8 mouse cellular contexts compared by ENCODE assay signal in genomic region chr10:79793738-79794490, GRCm38 (mm10). TPM values are rescaled to one million over a fixed set of nuclear protein-coding genes. Genes with fewer than 3 reads are reported as not detected.
DNase-seq lines count a peak whose midpoint lies in the region; ATAC-seq and TF ChIP-seq lines count a peak whose summit lies in the region.

No protein-coding gene starts in this region.

- no peak for TF ChIP-seq POLR2A in bone marrow, adult 2 months (IDR thresholded peaks at IDR 0.05; ENCODE audit: borderline replicate concordance, control insufficient read depth, low read depth, low read length)

- peaks cover 12% of the 10 kb centered on the region for H3K4me1 ChIP-seq in bone marrow, adult 2 months (ENCODE audit: control insufficient read depth, insufficient read depth, low read length)
- H3K4me1 ChIP-seq in forebrain, embryonic 13.5 days, result peaks cover 40% of the 10 kb centered on the region
- peaks cover 34% of the 10 kb centered on the region for H3K4me1 ChIP-seq in kidney, embryonic 14.5 days (ENCODE audit: control insufficient read depth, insufficient read depth, low read length)
- H3K4me1 ChIP-seq in stomach, embryonic 14.5 days (ENCODE audit: control insufficient read depth, insufficient read depth, low read length), result peaks cover 18% of the 10 kb centered on the region

- peak overlapping the region; percentile 78 for H3K27ac ChIP-seq in bone marrow, adult 2 months (ENCODE audit: control insufficient read depth, insufficient read depth, low read depth, low read length, poor library complexity)
- peak overlapping the region; percentile 94 for H3K27ac ChIP-seq in forebrain, embryonic 13.5 days
- H3K27ac ChIP-seq in kidney, embryonic 14.5 days (ENCODE audit: low read depth, low read length), result peak overlapping the region; percentile 94
- H3K27ac ChIP-seq in macrophage, result no peak overlapping the region
- H3K27ac ChIP-seq in stomach, embryonic 14.5 days (ENCODE audit: low read length), result peak overlapping the region; percentile 85

- H3K4me2 ChIP-seq in forebrain, embryonic 13.5 days, result peak overlapping the region; percentile 94
- peak overlapping the region; percentile 69 for H3K4me2 ChIP-seq in kidney, embryonic 14.5 days (replicated peaks; ENCODE audit: low read depth, low read length)
- H3K4me2 ChIP-seq in stomach, embryonic 14.5 days (replicated peaks; ENCODE audit: low read depth, low read length), result peak overlapping the region; percentile 88

- peaks cover 5% of the 10 kb centered on the region; the same call in 1 of the 2 replicates for H3K36me3 ChIP-seq in forebrain, embryonic 13.5 days (ENCODE audit: poor library complexity, severe bottlenecking)
- H3K36me3 ChIP-seq in kidney, embryonic 14.5 days (ENCODE audit: control insufficient read depth, insufficient read depth, low read length), result no peaks in the 10 kb centered on the region
- H3K36me3 ChIP-seq in macrophage (ENCODE audit: inconsistent target), result no peaks in the 10 kb centered on the region
- H3K36me3 ChIP-seq in stomach, embryonic 14.5 days (ENCODE audit: control insufficient read depth, insufficient read depth, low read length), result no peaks in the 10 kb centered on the region

- H3K9me3 ChIP-seq in forebrain, embryonic 13.5 days (replicated peaks), result no peaks in the 10 kb centered on the region
- H3K9me3 ChIP-seq in kidney, embryonic 14.5 days (ENCODE audit: control insufficient read depth, low read length), result no peaks in the 10 kb centered on the region
- H3K9me3 ChIP-seq in stomach, embryonic 14.5 days (ENCODE audit: control insufficient read depth, low read depth, low read length), result no peaks in the 10 kb centered on the region

- peak overlapping the region; percentile 99 for H3K9ac ChIP-seq in forebrain, embryonic 13.5 days
- H3K9ac ChIP-seq in kidney, embryonic 14.5 days (ENCODE audit: low read depth, low read length), result peak overlapping the region; percentile 96
- peak overlapping the region; percentile 90 for H3K9ac ChIP-seq in stomach, embryonic 14.5 days (replicated peaks; ENCODE audit: low read depth, low read length)

- peaks cover 5% of the 10 kb centered on the region; the same call in 1 of the 2 replicates for H3K27me3 ChIP-seq in forebrain, embryonic 13.5 days
- H3K27me3 ChIP-seq in kidney, embryonic 14.5 days (ENCODE audit: control insufficient read depth, insufficient read depth, low read length), result no peaks in the 10 kb centered on the region
- H3K27me3 ChIP-seq in stomach, embryonic 14.5 days (ENCODE audit: control insufficient read depth, insufficient read depth, low read length), result no peaks in the 10 kb centered on the region

- no peak for TF ChIP-seq CTCF in bone marrow, adult 2 months (IDR thresholded peaks at IDR 0.05; ENCODE audit: control insufficient read depth, insufficient read depth, low read length)

- no peaks in the 10 kb centered on the region for H3K79me2 ChIP-seq in macrophage (ENCODE audit: inconsistent target)

- peak; percentile 22 to 31 for DNase-seq in lung, adult 18-20 months
- DNase-seq in lung, postnatal 25 days (ENCODE audit: low spot score), result no peak
- DNase-seq in adrenal gland, postnatal 14 days, result no peak

- ATAC-seq in forebrain, embryonic 13.5 days, result peak; percentile 67
- ATAC-seq in kidney, embryonic 14.5 days (ENCODE audit: low FRiP score, low TSS enrichment), result peak; percentile 18
- no peak for ATAC-seq in stomach, embryonic 14.5 days (ENCODE audit: insufficient number of reproducible peaks, insufficient read depth, low FRiP score, low read depth)

- WGBS in bone marrow, adult 2 months, result 13% methylated on average over 38 of the region's 38 CpGs
- 1% methylated on average over 32 of the region's 38 CpGs for WGBS in forebrain, embryonic 13.5 days
- 2% methylated on average over 34 of the region's 38 CpGs for WGBS in kidney, embryonic 14.5 days
- WGBS in macrophage (ENCODE audit: missing documents), result 19% methylated on average over 36 of the region's 38 CpGs
- 2% methylated on average over 38 of the region's 38 CpGs for WGBS in stomach, embryonic 14.5 days

- peak overlapping the region; percentile 75 for H3K4me3 ChIP-seq in bone marrow, adult 2 months (replicated peaks; ENCODE audit: control insufficient read depth, low read depth, low read length)
- H3K4me3 ChIP-seq in forebrain, embryonic 13.5 days, result peak overlapping the region; percentile 94
- H3K4me3 ChIP-seq in kidney, embryonic 14.5 days (ENCODE audit: low read length), result peak overlapping the region; percentile 93
- peak overlapping the region; percentile 23 for H3K4me3 ChIP-seq in macrophage (ENCODE audit: inconsistent target)
- peak overlapping the region; percentile 92 for H3K4me3 ChIP-seq in stomach, embryonic 14.5 days (ENCODE audit: low read depth, low read length)

RNA-seq across cellular contexts. Expression of gene Palm, which starts 0.5 kb away (rescaled TPM):
- 19.7 and 36.1 TPM in 2 replicates for polyA plus RNA-seq in bone marrow, adult 2 months (2011; ENCODE audit: insufficient read depth, insufficient read length, low replicate concordance, missing spikeins)
- polyA plus RNA-seq in forebrain, embryonic 13.5 days (2015; fragmentation: Nextera tagmentation; extraction: Ambion mirVana), result 214 and 234 TPM in 2 replicates
- polyA plus RNA-seq in kidney, embryonic 14.5 days (2014; fragmentation: Nextera tagmentation; extraction: Ambion mirVana), result 101 and 136 TPM in 2 replicates
- total RNA-seq in macrophage (2018; cell fraction: chromatin; rRNA removed), result 10 to 100 TPM in 1 of 26 experiments, 1 to 10 TPM in 16, under 1 TPM in 8, not detected in 1; 0.31 to 10.7 (median 2.9) TPM
- 1 to 10 TPM in 25 of 26 experiments, under 1 TPM in 1; 0.72 to 3.2 (median 1.7) TPM for total RNA-seq in macrophage (2018; cell fraction: cytosol; rRNA removed)
- 1 to 10 TPM in 20 of 26 experiments, under 1 TPM in 6; 0.24 to 4.6 (median 2.2) TPM for total RNA-seq in macrophage (2018; cell fraction: nucleus; rRNA removed)
- polyA plus RNA-seq in macrophage (2018), result 1.3 to 1.9 TPM (median 1.8 TPM) in 3 replicates
- 67.0 and 78.0 TPM in 2 replicates for polyA plus RNA-seq in stomach, embryonic 14.5 days (2014; fragmentation: Nextera tagmentation; extraction: Ambion mirVana)
- 77.9 and 78.3 TPM in 2 replicates for total RNA-seq in adrenal gland, postnatal 14 days (2021)

RNA-seq across cellular contexts. Expression of gene Prss57, which starts 3.2 kb away (rescaled TPM):
- polyA plus RNA-seq in bone marrow, adult 2 months (2011; ENCODE audit: insufficient read depth, insufficient read length, low replicate concordance, missing spikeins), result 13.1 and 40.0 TPM in 2 replicates
- 0.09 and 0.13 TPM in 2 replicates for polyA plus RNA-seq in forebrain, embryonic 13.5 days (2015; fragmentation: Nextera tagmentation; extraction: Ambion mirVana)
- polyA plus RNA-seq in kidney, embryonic 14.5 days (2014; fragmentation: Nextera tagmentation; extraction: Ambion mirVana), result not detected in 2 replicates
- total RNA-seq in macrophage (2018; cell fraction: chromatin; rRNA removed), result not detected
- total RNA-seq in macrophage (2018; cell fraction: cytosol; rRNA removed), result not detected
- not detected for total RNA-seq in macrophage (2018; cell fraction: nucleus; rRNA removed)
- polyA plus RNA-seq in macrophage (2018), result not detected in 3 replicates
- polyA plus RNA-seq in stomach, embryonic 14.5 days (2014; fragmentation: Nextera tagmentation; extraction: Ambion mirVana), result not detected in 2 replicates
- total RNA-seq in adrenal gland, postnatal 14 days (2021), result not detected in 2 replicates

RNA-seq across cellular contexts. Expression of gene Fstl3, which starts 16.8 kb away (rescaled TPM):
- 1.0 and 1.8 TPM in 2 replicates for polyA plus RNA-seq in bone marrow, adult 2 months (2011; ENCODE audit: insufficient read depth, insufficient read length, low replicate concordance, missing spikeins)
- 0.40 and 0.62 TPM in 2 replicates for polyA plus RNA-seq in forebrain, embryonic 13.5 days (2015; fragmentation: Nextera tagmentation; extraction: Ambion mirVana)
- 4.9 and 8.2 TPM in 2 replicates for polyA plus RNA-seq in kidney, embryonic 14.5 days (2014; fragmentation: Nextera tagmentation; extraction: Ambion mirVana)
- under 1 TPM in 4 of 26 experiments, not detected in 22; 0.39 to 0.65 (median 0.53) TPM for total RNA-seq in macrophage (2018; cell fraction: chromatin; rRNA removed)
- under 1 TPM; 0.19 to 0.94 (median 0.37) TPM for total RNA-seq in macrophage (2018; cell fraction: cytosol; rRNA removed)
- total RNA-seq in macrophage (2018; cell fraction: nucleus; rRNA removed), result under 1 TPM in 9 of 26 experiments, not detected in 17; 0.30 to 0.61 (median 0.42) TPM
- polyA plus RNA-seq in macrophage (2018), result 0.12 to 0.67 TPM (median 0.47 TPM) in 3 replicates
- 8.7 and 9.0 TPM in 2 replicates for polyA plus RNA-seq in stomach, embryonic 14.5 days (2014; fragmentation: Nextera tagmentation; extraction: Ambion mirVana)
- 5.5 and 6.4 TPM in 2 replicates for total RNA-seq in adrenal gland, postnatal 14 days (2021)

RNA-seq across cellular contexts. Expression of gene Misp, which starts 26.9 kb away (rescaled TPM):
- polyA plus RNA-seq in bone marrow, adult 2 months (2011; ENCODE audit: insufficient read depth, insufficient read length, low replicate concordance, missing spikeins), result not detected in 2 replicates
- 0.71 and 1.1 TPM in 2 replicates for polyA plus RNA-seq in forebrain, embryonic 13.5 days (2015; fragmentation: Nextera tagmentation; extraction: Ambion mirVana)
- 4.1 and 9.0 TPM in 2 replicates for polyA plus RNA-seq in kidney, embryonic 14.5 days (2014; fragmentation: Nextera tagmentation; extraction: Ambion mirVana)
- total RNA-seq in macrophage (2018; cell fraction: chromatin; rRNA removed), result 1 to 10 TPM in 8 of 26 experiments, under 1 TPM in 3, not detected in 15; 0.45 to 2.3 (median 1.3) TPM
- total RNA-seq in macrophage (2018; cell fraction: cytosol; rRNA removed), result 1 to 10 TPM in 15 of 26 experiments, under 1 TPM in 11; 0.24 to 6.3 (median 1.8) TPM
- total RNA-seq in macrophage (2018; cell fraction: nucleus; rRNA removed), result 1 to 10 TPM in 16 of 26 experiments, under 1 TPM in 3, not detected in 7; 0.40 to 5.3 (median 2.0) TPM
- 0.23 to 0.95 TPM (median 0.93 TPM) in 3 replicates for polyA plus RNA-seq in macrophage (2018)
- 27.6 and 33.1 TPM in 2 replicates for polyA plus RNA-seq in stomach, embryonic 14.5 days (2014; fragmentation: Nextera tagmentation; extraction: Ambion mirVana)
- total RNA-seq in adrenal gland, postnatal 14 days (2021), result 0.26 TPM in 2 replicates

RNA-seq across cellular contexts. Expression of gene Rnf126, which starts 27.2 kb away (rescaled TPM):
- 26.5 and 42.8 TPM in 2 replicates for polyA plus RNA-seq in bone marrow, adult 2 months (2011; ENCODE audit: insufficient read depth, insufficient read length, low replicate concordance, missing spikeins)
- polyA plus RNA-seq in forebrain, embryonic 13.5 days (2015; fragmentation: Nextera tagmentation; extraction: Ambion mirVana), result 70.9 and 74.8 TPM in 2 replicates
- 95.9 and 104 TPM in 2 replicates for polyA plus RNA-seq in kidney, embryonic 14.5 days (2014; fragmentation: Nextera tagmentation; extraction: Ambion mirVana)
- total RNA-seq in macrophage (2018; cell fraction: chromatin; rRNA removed), result 10 to 100 TPM in 25 of 26 experiments, 1 to 10 TPM in 1; 9.5 to 76.9 (median 33.4) TPM
- total RNA-seq in macrophage (2018; cell fraction: cytosol; rRNA removed), result 10 to 100 TPM; 17.6 to 33.5 (median 25.7) TPM
- total RNA-seq in macrophage (2018; cell fraction: nucleus; rRNA removed), result 10 to 100 TPM in 25 of 26 experiments, 1 to 10 TPM in 1; 9.1 to 65.2 (median 30.7) TPM
- polyA plus RNA-seq in macrophage (2018), result 20.1 to 34.6 TPM (median 21.2 TPM) in 3 replicates
- polyA plus RNA-seq in stomach, embryonic 14.5 days (2014; fragmentation: Nextera tagmentation; extraction: Ambion mirVana), result 72.1 and 77.3 TPM in 2 replicates
- 54.7 and 56.5 TPM in 2 replicates for total RNA-seq in adrenal gland, postnatal 14 days (2021)

Comparison
In these comparisons a context has a peak if more than half of its experiments do, and no peak if none do; other contexts are left out.
1. DNase-seq: peak in lung, adult 18-20 months (2 of 2); none in lung, postnatal 25 days (single experiment) and adrenal gland, postnatal 14 days (single experiment).
2. H3K4me3 ChIP-seq: peak in every context shown above with its lines; median percentile 94 in forebrain, embryonic 13.5 days; 93 in kidney, embryonic 14.5 days; 92 in stomach, embryonic 14.5 days; 75 in bone marrow, adult 2 months; 23 in macrophage.
3. RNA of gene Prss57, which starts 3.2 kb away (polyA plus RNA-seq): 13.1 to 40.0 TPM in bone marrow, adult 2 months; not detected in stomach, embryonic 14.5 days, 0.09 to 0.13 TPM in forebrain, embryonic 13.5 days, not detected in kidney, embryonic 14.5 days and not detected in macrophage; every median in the first group is over 10 times any median in the second.
4. Peak in every context shown above with its lines, with median percentiles within 50 percentile points of each other: H3K4me2 ChIP-seq and H3K9ac ChIP-seq.